Mouse (Mus musculus) limb, embryonic 11.5 days (tissue): ENCODE results near the gene Trex1. TPM values are rescaled to one million over a fixed set of nuclear protein-coding genes. Genes with fewer than 3 reads are reported as not detected.

Experiments used
- ATAC-seq: fragments of 200-750 bp; cut with Nextera tagmentation; 2 replicates; pipeline ENCODE4 v1.8.0; 2017; ENCODE audit warnings: low read depth; ENCODE audit not compliant: insufficient number of reproducible peaks, low FRiP score, low TSS enrichment
- DNase-seq: peaks from one replicate; pipeline ENCODE4 v3.0.0-alpha.2; 2015; ENCODE audit warnings: low spot score
- H3K27ac ChIP-seq: fragments of 300-500 bp; sonication (generic); replicated peaks from 2 replicates; pipeline ENCODE4 v1.5.1; 2014; ENCODE audit warnings: low read depth, mild to moderate bottlenecking, low read length
- H3K27me3 ChIP-seq: fragments of 300-500 bp; sonication (generic); 2 replicates; pipeline ENCODE4 v1.6.1; 2014; ENCODE audit warnings: mild to moderate bottlenecking, low read length, mixed read lengths; ENCODE audit not compliant: control insufficient read depth, insufficient read depth
- H3K36me3 ChIP-seq: fragments of 300-500 bp; sonication (generic); 2 replicates; pipeline ENCODE4 v1.6.1; 2014; ENCODE audit warnings: mild to moderate bottlenecking, low read length, moderate library complexity, mixed read lengths; ENCODE audit not compliant: control insufficient read depth, insufficient read depth
- H3K4me1 ChIP-seq: fragments of 300-500 bp; sonication (generic); 2 replicates; pipeline ENCODE4 v1.6.1; 2014; ENCODE audit warnings: low read length, mixed read lengths; ENCODE audit not compliant: control insufficient read depth, insufficient read depth
- H3K4me2 ChIP-seq: fragments of 300-500 bp; sonication (generic); 2 replicates; pipeline ENCODE4 v1.6.1; 2014; ENCODE audit warnings: low read depth, mild to moderate bottlenecking, moderate library complexity; ENCODE audit not compliant: severe bottlenecking
- H3K4me3 ChIP-seq: fragments of 300-500 bp; sonication (generic); 2 replicates; pipeline ENCODE4 v1.5.1; 2014; ENCODE audit warnings: low read depth, low read length
- H3K9ac ChIP-seq: fragments of 300-500 bp; sonication (generic); 2 replicates; pipeline ENCODE4 v1.6.1; 2014; ENCODE audit warnings: mild to moderate bottlenecking, low read length
- H3K9me3 ChIP-seq: fragments of 300-500 bp; sonication (generic); 2 replicates; pipeline ENCODE4 v1.6.1; 2016; ENCODE audit warnings: low read length; ENCODE audit not compliant: control insufficient read depth
- WGBS: fragments of 180-500 bp; shearing (Covaris S2); extraction: QIAGEN DNeasy Blood & Tissue Kit; methylation state at CpG from one replicate; pipeline ENCODE4 v1.1.7; 2014; 5-methylcytosine and 5-hydroxymethylcytosine counted together
- polyA plus RNA-seq: library from polyadenylated mRNA; unstranded; fragments of >200 nt; fragmentation: Nextera tagmentation; extraction: Ambion mirVana; gene quantifications from 2 replicates; pipeline ENCODE4 v1.2.1, GENCODE M21; 2014

Trex1 gene
- polyA plus RNA-seq, 1 experiment from 2014 or later = 8.2 TPM

DNA sequence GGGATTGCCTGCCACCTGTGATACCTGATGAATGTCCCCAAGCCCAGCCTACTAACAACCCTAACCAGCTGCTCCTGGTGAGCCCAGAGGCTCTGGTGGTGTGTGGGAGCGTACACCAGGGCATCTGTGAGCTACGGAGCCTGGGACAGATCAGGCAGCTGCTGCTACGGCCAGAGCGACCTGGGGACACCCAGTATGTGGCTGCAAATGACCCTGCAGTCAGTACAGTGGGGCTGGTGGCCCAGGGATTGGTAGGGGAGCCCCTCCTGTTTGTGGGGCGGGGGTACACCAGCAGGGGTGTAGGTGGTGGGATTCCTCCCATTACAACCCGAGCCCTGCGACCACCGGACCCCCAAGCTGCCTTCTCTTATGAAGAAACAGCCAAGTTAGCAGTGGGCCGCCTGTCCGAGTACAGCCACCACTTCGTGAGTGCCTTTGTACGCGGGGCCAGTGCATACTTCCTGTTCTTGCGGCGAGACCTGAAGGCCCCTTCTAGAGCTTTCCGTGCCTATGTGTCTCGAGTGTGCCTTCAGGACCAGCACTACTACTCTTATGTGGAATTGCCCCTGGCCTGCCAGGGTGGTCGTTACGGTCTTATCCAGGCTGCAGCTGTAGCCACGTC, 40.9 kb upstream of the Trex1 start:
- Histone ChIP-seq H3K9me3 (no peaks in the 10 kb centered on the region), H3K4me3 (no peak overlapping the region), H3K4me2 (no peak overlapping the region), H3K9ac (no peak overlapping the region), H3K27me3 (no peaks in the 10 kb centered on the region), H3K36me3 (peaks cover 11% of the 10 kb centered on the region), H3K27ac (no peak overlapping the region), H3K4me1 (peaks cover 25% of the 10 kb centered on the region)
- ATAC-seq (no peak), DNase-seq (no peak)
- WGBS = 93% methylated on average over 20 of the region's 20 CpGs

DNA sequence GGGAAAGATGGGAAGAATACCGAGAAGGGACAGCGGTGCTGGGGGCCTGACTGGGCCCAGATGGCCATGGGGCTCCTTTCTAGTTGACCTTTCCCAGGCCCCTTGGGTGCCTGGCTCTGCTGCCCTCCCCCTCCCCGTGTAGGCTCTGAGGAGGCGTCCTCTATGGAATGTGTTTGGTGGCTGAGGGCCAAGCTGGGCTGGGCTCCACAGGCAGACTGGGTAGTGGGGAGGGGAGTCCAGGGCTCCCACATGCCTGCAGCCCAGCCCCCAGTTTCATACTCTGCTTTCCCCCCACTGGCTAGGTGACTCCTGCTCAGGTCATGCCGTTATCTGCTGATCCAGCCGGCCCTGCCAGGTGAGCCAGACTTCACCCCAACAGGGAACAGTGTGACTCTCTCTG, 39.4 kb upstream of the Trex1 start:
- Histone ChIP-seq H3K36me3 (peaks cover 9% of the 10 kb centered on the region), H3K4me3 (0 out of 2 replicates have a peak overlapping the region, but pooled peaks have one; percentile 3), H3K4me1 (peaks cover 34% of the 10 kb centered on the region), H3K4me2 (no peak overlapping the region), H3K9me3 (no peaks in the 10 kb centered on the region), H3K27me3 (no peaks in the 10 kb centered on the region), H3K27ac (no peak overlapping the region), H3K9ac (no peak overlapping the region)
- 68% methylated on average over 6 of the region's 6 CpGs for WGBS
- ATAC-seq = no peak
- DNase-seq = no peak

DNA sequence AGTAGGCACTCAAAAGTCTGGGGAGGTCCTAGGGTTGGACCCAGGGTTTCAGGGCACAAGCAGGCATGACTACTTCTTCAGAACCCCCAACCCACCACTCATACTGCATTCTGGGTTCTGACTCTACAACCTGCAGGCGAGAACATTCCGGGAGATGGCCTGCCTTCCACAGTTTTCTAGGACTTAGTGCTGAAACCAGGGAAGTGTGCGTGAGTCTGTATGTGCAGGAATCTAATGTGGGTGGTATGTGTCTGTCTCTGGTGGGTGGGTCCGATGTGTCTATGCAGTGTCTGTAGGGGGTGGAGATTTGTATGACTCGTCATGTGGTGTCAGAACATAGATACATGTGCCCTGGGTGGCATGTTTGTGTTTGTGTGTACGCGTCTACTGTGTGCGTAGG, 38.8 kb upstream of the Trex1 start:
- H3K9ac ChIP-seq = no peak overlapping the region
- ATAC-seq = no peak
- H3K4me3 ChIP-seq = 0 out of 2 replicates have a peak overlapping the region, but pooled peaks have one; percentile 3
- H3K27ac ChIP-seq = no peak overlapping the region
- no peaks in the 10 kb centered on the region for H3K27me3 ChIP-seq
- WGBS = 93% methylated on average over 8 of the region's 8 CpGs
- DNase-seq = no peak
- peaks cover 7% of the 10 kb centered on the region for H3K36me3 ChIP-seq
- H3K4me2 ChIP-seq = peak overlapping the region; percentile 80; the same call in 1 of the 2 replicates
- no peaks in the 10 kb centered on the region for H3K9me3 ChIP-seq
- peaks cover 36% of the 10 kb centered on the region for H3K4me1 ChIP-seq

DNA sequence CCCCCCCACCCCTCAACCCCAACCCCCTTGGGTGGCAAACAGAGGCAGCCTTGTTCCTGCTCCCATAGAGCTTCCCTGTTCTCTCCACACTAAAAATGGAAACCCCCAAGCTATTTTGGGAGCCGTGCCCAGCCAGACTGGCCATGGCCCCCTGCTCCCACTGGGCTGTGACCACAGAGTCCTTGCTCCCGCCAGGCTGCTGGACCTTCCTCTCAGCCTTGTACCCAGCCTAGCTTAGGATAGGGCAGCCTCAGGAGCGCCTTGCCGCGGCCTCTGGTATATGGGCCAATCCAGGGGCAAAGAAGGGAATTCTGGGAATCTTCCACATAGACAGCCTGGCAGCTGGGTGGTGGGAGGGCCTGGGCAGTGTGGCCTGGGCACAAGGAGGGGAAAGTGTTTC, 38.3 kb upstream of the Trex1 start:
- Histone ChIP-seq H3K9me3 (no peaks in the 10 kb centered on the region), H3K4me1 (peaks cover 36% of the 10 kb centered on the region), H3K27me3 (no peaks in the 10 kb centered on the region), H3K4me3 (no peak overlapping the region), H3K9ac (no peak overlapping the region), H3K36me3 (peaks cover 3% of the 10 kb centered on the region), H3K4me2 (peak overlapping the region; percentile 80; the same call in 1 of the 2 replicates), H3K27ac (no peak overlapping the region)
- DNase-seq = no peak
- ATAC-seq = no peak
- 76% methylated on average over 5 of the region's 5 CpGs for WGBS

DNA sequence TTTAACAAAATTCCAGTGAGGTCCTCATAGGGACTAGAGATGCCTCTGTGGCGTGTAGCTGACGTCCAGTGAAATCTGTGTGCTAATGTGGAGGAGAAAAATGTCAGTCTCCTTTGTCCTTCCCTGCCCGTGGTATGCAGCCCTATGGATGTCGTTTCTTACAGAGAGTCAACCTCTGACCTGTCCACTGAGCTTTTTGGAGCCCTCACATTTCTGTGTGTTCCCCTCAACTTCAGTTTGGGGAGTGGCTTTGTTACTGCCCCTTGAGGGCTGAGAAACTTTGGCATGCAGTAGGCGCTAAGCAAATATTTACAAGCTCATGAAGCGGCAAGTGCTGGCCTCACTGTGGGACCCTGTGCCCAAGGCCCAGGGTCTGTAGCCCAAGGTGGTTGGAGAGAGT, 37.8 kb upstream of the Trex1 start:
- H3K4me1 ChIP-seq = peaks cover 36% of the 10 kb centered on the region
- no peaks in the 10 kb centered on the region for H3K27me3 ChIP-seq
- H3K4me2 ChIP-seq = peak overlapping the region; percentile 80
- peak overlapping the region; percentile 66 for H3K27ac ChIP-seq
- 45% methylated on average over 6 of the region's 6 CpGs for WGBS
- ATAC-seq = no peak
- no peaks in the 10 kb centered on the region for H3K36me3 ChIP-seq
- H3K9ac ChIP-seq = peak overlapping the region; percentile 99; the same call in 1 of the 2 replicates
- H3K4me3 ChIP-seq = peak overlapping the region; percentile 75
- no peaks in the 10 kb centered on the region for H3K9me3 ChIP-seq
- DNase-seq = no peak

DNA sequence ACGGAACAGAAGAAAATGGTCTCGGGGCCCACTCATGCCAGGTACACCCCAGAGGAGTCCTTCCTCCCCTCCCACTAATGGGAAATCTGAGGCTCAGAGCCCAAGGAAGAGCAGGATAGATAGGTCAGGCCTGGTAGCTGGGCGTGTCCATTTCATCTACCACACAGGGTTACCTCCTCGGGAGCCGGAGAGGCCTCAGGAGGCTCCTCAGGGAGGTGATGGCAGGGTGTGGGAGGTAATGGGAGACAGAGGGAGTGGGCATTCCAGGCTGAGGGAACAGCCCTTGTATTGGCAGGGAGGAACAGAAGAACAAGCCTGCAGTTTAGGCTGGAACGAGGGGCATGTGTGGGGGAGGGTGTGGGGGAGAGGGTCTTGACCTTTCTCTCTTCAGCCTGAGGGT, 37.3 kb upstream of the Trex1 start:
- WGBS = 30% methylated on average over 6 of the region's 6 CpGs
- DNase-seq (peak; percentile 28), ATAC-seq (no peak)

DNA sequence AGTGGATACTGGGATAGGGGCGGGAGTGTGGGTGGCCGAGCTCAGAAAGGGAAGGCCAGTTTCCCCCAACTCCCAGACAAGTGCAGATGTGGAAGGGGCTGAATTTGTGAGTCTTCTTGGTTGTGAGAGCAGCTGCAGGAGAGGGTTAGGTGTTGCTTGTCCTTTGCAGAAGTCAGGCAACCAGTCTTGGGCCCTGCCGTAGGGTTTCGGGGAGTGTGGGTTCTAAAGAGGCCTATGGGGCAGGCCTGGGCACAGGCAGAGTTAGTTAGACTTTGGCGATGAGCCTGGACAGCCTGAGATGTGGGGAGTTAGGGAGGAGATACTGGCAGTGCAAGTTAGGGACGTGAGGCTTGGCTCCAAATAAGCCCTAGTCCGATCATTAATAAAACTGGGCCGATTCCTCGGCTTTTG, 36.7 kb upstream of the Trex1 start:
- Histone ChIP-seq H3K4me1 (peaks cover 36% of the 10 kb centered on the region), H3K4me2 (peak overlapping the region; percentile 80), H3K9me3 (no peaks in the 10 kb centered on the region), H3K27ac (peak overlapping the region; percentile 100), H3K9ac (peak overlapping the region; percentile 99), H3K36me3 (no peaks in the 10 kb centered on the region), H3K27me3 (no peaks in the 10 kb centered on the region), H3K4me3 (peak overlapping the region; percentile 75)
- ATAC-seq (no peak), DNase-seq (no peak)
- 26% methylated on average over 9 of the region's 9 CpGs for WGBS

More for the DNA sequence above, 37.3 kb upstream of the Trex1 start:
- Histone ChIP-seq H3K4me2 (peak overlapping the region; percentile 80), H3K4me1 (peaks cover 36% of the 10 kb centered on the region), H3K27ac (0 out of 2 replicates have a peak overlapping the region, but pooled peaks have one; percentile 5), H3K9ac (peak overlapping the region; percentile 99), H3K4me3 (peak overlapping the region; percentile 75), H3K36me3 (no peaks in the 10 kb centered on the region), H3K27me3 (no peaks in the 10 kb centered on the region), H3K9me3 (no peaks in the 10 kb centered on the region)

DNA sequence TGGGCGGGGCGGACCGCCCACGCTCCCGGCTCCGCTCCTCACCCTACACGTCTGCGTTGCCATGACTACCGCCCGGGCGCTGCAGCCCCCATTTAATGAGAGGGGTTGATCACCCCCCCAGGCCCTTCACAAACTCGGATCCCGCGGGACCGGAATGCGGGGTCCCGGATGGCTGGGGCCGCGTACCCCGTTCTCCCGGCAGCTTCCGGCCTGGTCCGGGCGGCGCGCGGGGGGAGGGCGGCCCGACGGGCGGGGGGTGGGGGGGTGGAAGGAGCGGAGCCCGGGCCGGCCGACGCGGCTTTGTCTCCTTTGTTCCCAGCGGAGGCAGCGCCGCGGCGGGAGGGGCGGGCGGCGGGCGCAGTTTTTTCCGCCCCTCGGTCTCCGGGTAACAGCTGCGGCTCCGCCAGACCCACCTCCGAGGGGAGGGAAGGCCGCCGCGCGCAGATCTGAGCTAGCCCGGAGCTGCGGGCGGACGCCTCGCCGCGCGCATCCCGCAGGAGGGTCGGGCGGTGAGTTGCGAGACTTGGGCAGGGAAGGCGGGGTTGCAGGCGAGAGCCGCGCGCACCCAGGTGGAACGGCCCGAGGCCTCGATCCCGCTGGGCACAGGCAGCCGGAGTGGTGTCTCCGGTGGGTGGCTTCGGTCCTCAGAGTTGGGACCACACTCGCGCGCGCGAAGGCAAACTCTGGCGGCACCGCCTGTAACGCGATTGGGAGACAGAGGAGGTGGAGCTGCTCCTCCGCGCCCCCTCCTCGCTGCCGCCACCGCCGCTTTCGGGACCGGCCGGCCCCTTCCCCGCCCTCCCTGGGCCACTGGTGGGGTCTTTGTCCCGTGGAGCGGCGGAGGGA, 35.8 kb upstream of the Trex1 start, which contains the start of gene Plxnb1:
Gene Plxnb1 (plus strand): TSS at position 253 of the 846 bp plus-strand sequence.
- peak; percentile 90 for DNase-seq
- Histone ChIP-seq H3K4me1 (peaks cover 36% of the 10 kb centered on the region), H3K27me3 (no peaks in the 10 kb centered on the region), H3K36me3 (no peaks in the 10 kb centered on the region), H3K27ac (peak within 1 kb of the TSS; percentile 100), H3K9me3 (no peaks in the 10 kb centered on the region), H3K9ac (peak within 1 kb of the TSS; percentile 99), H3K4me2 (peak within 1 kb of the TSS; percentile 80), H3K4me3 (peak within 1 kb of the TSS; percentile 75)
- ATAC-seq = peak; percentile 55
- WGBS = under 1% methylated on average over 77 of the region's 102 CpGs
